Mouse (Mus musculus) kidney, postnatal 0 days (tissue): Measurements from ENCODE around the gene Tfap4. TPM values are rescaled to one million over a fixed set of nuclear protein-coding genes. Genes with fewer than 3 reads are reported as not detected.
"Not testable (repeated sequence)": the region's sequence is repeated elsewhere in the genome, so short reads cannot be mapped to it uniquely, and the experiment has no call there.

Source experiments
- ATAC-seq: fragments of 200-750 bp; cut with Nextera tagmentation; replicated peaks from 2 replicates; pipeline ENCODE4 v1.8.0; 2017; ENCODE audit warnings: low read depth, moderate number of reproducible peaks, moderate TSS enrichment, moderate library complexity; ENCODE audit not compliant: low FRiP score
- DNase-seq: peaks from one replicate; pipeline ENCODE4 v3.0.0-alpha.2; 2016; ENCODE audit warnings: low spot score
- H3K27ac ChIP-seq: fragments of 300-500 bp; sonication (generic); 2 replicates; pipeline ENCODE4 v1.5.1; 2014; ENCODE audit warnings: mild to moderate bottlenecking
- H3K27me3 ChIP-seq: fragments of 300-500 bp; sonication (generic); 2 replicates; pipeline ENCODE4 v1.6.1; 2014; ENCODE audit warnings: low read length, mixed read lengths; ENCODE audit not compliant: insufficient read depth
- H3K36me3 ChIP-seq: fragments of 300-500 bp; sonication (generic); 2 replicates; pipeline ENCODE4 v1.6.1; 2014; ENCODE audit warnings: low read length, mixed read lengths; ENCODE audit not compliant: insufficient read depth
- H3K4me1 ChIP-seq: fragments of 300-500 bp; sonication (generic); replicated peaks from 2 replicates; pipeline ENCODE4 v1.6.1; 2014; ENCODE audit warnings: antibody characterized with exemption, low read length, mixed read lengths; ENCODE audit not compliant: insufficient read depth
- H3K4me2 ChIP-seq: fragments of 300-500 bp; sonication (generic); 2 replicates; pipeline ENCODE4 v1.6.1; 2014; ENCODE audit warnings: mild to moderate bottlenecking, low read length, moderate library complexity, mixed read lengths
- H3K4me3 ChIP-seq: fragments of 300-500 bp; sonication (generic); replicated peaks from 2 replicates; pipeline ENCODE4 v1.5.1; 2014; ENCODE audit warnings: low read depth, low read length
- H3K9ac ChIP-seq: fragments of 300-500 bp; sonication (generic); 2 replicates; pipeline ENCODE4 v1.6.1; 2014; ENCODE audit warnings: low read depth, low read length
- H3K9me3 ChIP-seq: fragments of 300-500 bp; sonication (generic); replicated peaks from 2 replicates; pipeline ENCODE4 v1.6.1; 2016; ENCODE audit warnings: low read length, inconsistent platforms, mixed read lengths
- CTCF ChIP-seq: IDR thresholded peaks from 2 replicates; pipeline ENCODE4 v1.5.1; 2016; ENCODE audit warnings: antibody characterized with exemption, low read depth, mild to moderate bottlenecking, moderate library complexity
- WGBS: fragments of 180-500 bp; shearing (Covaris S2); extraction: QIAGEN DNeasy Blood & Tissue Kit; methylation state at CpG from one replicate; pipeline ENCODE4 v1.1.7; 2014; 5-methylcytosine and 5-hydroxymethylcytosine counted together
- polyA plus RNA-seq: library from polyadenylated mRNA; unstranded; fragments of >200 nt; fragmentation: Nextera tagmentation; extraction: Ambion mirVana; gene quantifications from 2 replicates; pipeline ENCODE4 v1.2.1, GENCODE M21; 2015

The Tfap4 gene
- polyA plus RNA-seq, 1 experiment from 2014 or later: 17.2 TPM

DNA sequence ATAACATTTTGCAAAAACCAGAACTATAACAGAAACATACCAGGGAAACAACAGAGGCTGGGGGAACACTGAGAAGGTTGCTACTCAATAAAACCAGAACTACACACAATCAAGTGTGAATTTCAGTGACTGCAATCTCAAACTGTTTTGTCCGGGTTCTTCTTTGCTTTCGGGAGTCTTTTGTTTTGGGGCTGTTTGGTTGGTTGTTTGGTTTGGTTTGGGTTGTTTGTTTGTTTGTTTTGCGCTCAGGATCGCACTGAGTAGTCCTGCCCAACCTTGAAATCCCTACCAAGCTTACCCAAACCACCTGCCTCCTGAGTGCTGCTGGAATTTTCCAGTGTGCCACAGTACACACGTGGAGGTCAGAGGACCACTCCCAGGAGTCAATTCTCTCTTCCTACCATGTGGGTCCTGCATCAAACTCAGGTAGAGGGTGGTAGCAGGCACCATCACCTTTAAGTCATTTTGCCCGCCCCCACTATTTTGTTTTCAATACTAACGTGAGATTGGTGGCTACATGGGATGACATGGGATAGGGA, 17.3 kb downstream of the Tfap4 start:
- peaks cover 14% of the 10 kb centered on the region; the same call in 1 of the 2 replicates for H3K36me3 ChIP-seq
- H3K4me3 ChIP-seq: no peak overlapping the region
- TF ChIP-seq CTCF: no peak
- DNase-seq (no peak), ATAC-seq (no peak; the same call in 1 of the 2 replicates)
- H3K27me3 ChIP-seq: no peaks in the 10 kb centered on the region
- no peaks in the 10 kb centered on the region for H3K9me3 ChIP-seq
- no peaks in the 10 kb centered on the region for H3K4me1 ChIP-seq
- 34% methylated on average over 7 of the region's 7 CpGs for WGBS
- peak overlapping the region; percentile 31; the same call in 1 of the 2 replicates for H3K9ac ChIP-seq
- H3K4me2 ChIP-seq: peak overlapping the region; percentile 36
- H3K27ac ChIP-seq: no peak overlapping the region

DNA sequence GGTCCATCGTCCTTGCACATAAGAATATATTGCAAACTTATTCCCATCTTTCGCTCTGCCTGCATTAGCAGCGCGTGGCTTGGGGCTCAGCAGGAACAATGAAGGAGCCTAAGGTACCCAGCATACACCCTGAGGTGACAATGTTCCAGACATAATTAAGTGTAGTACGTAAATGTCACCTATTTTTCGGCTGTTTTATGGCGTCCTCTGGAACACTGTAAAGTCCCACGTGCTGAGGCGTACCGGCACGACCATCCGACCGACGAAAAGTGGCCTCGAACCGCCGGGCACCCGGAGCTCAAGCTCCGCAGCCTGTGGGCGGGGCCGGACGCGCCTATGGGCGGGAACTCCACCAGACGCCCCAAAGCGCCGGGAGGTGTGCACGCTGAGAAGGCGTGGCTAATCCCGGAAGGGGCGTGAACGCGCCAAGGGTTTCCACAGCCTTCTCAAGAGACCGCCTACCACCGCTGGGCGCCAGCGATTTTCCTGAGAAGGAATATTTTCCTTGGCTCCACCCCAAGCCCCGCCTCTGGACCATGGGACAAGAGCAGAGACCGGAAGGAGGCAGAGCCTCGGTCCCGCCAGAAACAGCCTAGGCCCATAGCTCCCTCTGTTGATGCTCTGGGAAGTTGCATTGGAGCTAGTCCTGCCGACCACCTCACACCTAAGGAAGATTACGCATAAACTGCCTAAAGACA, 18.0 kb downstream of the Tfap4 start, which contains the start of gene Srl:
TSS of gene Srl (minus strand) at position 316 of the 698 bp plus-strand sequence.
- Histone ChIP-seq H3K27me3 (no peaks in the 10 kb centered on the region), H3K9me3 (no peaks in the 10 kb centered on the region), H3K27ac (peak within 1 kb of the TSS; percentile 36; the same call in 1 of the 2 replicates), H3K36me3 (peaks cover 10% of the 10 kb centered on the region; the same call in 1 of the 2 replicates), H3K4me3 (peak within 1 kb of the TSS; percentile 42), H3K4me1 (no peaks in the 10 kb centered on the region), H3K4me2 (peak within 1 kb of the TSS; percentile 68), H3K9ac (peak within 1 kb of the TSS; percentile 51)
- peak; percentile 94 for TF ChIP-seq CTCF
- WGBS: 1% methylated on average over 43 of the region's 43 CpGs
- DNase-seq: peak; percentile 99
- ATAC-seq: peak; percentile 95

DNA sequence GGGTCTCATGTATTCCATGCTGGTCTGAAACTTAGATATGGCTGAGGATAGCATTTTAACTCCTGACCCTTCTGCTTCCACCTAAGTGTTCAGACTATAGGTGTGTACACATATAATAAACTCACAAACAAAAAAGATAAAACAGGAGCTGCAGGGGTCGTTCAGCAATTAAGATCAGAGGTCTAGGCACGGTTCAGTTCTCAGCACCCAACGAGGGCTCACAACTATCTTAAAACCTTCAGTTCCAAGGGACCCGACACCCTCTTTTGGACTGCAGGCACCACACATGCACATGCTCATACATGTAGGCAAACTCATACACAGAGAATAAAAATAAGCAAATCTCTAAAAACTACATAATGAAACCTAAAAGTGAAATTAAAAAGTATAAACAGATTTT, 18.6 kb downstream of the Tfap4 start:
- WGBS: 65% methylated on average over 4 of the region's 4 CpGs
- Histone ChIP-seq H3K9me3 (no peaks in the 10 kb centered on the region), H3K9ac (no peak overlapping the region), H3K27ac (no peak overlapping the region), H3K4me2 (peak overlapping the region; percentile 68), H3K27me3 (no peaks in the 10 kb centered on the region), H3K4me1 (no peaks in the 10 kb centered on the region), H3K36me3 (peaks cover 8% of the 10 kb centered on the region; the same call in 1 of the 2 replicates), H3K4me3 (peak overlapping the region; percentile 42)
- ATAC-seq (no peak), DNase-seq (no peak)
- no peak for TF ChIP-seq CTCF

DNA sequence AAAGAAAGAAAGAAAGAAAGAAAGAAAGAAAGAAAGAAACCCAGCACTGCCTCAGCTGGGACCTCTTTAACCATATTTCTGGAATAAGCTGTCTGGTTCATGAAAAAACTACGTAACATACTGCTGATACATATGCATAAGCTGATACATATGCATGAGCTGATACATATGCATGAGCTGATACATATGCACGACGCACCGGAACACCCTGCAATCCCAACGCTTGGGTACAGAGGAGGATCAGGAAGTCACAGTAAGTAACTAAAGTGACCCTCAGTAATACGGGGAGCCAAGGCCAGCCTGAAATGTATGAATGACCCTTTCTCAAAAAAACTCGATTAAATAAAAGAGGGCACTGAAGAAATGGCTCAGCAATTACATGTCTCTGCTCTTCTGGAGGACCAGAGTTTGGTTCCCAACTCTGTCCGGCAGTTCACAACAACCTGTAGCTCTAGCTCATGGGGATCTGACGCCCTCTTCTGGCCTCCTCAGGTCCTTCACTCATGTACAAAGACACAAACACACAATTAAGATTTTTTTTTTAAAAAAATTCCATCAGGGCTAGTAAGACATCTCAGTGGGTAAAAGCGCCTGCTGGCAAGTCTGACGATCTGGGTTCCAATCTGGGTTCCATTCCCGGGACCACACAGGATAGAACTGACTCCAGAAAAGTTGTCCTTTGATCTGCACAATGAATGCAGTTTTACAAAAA, 19.4 kb downstream of the Tfap4 start:
- no peak overlapping the region for H3K9ac ChIP-seq
- no peak for DNase-seq
- H3K9me3 ChIP-seq: no peaks in the 10 kb centered on the region
- no peaks in the 10 kb centered on the region for H3K36me3 ChIP-seq
- 0 out of 2 replicates have a peak, but pooled peaks have one; percentile 28 for TF ChIP-seq CTCF
- no peak for ATAC-seq
- H3K4me3 ChIP-seq: no peak overlapping the region
- H3K4me2 ChIP-seq: no peak overlapping the region
- WGBS: 90% methylated on average over 12 of the region's 12 CpGs
- H3K27me3 ChIP-seq: no peaks in the 10 kb centered on the region
- no peak overlapping the region for H3K27ac ChIP-seq
- H3K4me1 ChIP-seq: no peaks in the 10 kb centered on the region

DNA sequence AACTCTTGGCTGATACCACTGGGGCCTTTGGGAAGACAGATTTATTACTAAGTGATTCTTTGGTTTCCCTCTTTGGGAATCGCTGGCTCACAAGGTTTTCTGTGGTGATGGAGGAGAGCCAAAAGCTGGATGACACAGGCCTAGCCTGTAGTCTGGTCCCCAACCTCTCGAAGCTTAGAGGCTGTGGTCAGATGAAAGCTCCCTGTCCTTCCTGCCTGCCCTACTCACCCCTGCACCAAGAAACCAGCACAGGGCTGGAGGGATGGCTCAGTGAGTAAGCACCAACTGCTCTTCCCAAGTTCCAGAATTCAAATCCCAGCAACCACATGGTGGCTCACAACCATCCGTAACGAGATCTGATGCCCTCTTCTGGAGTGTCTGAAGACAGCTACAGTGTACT, 20.1 kb downstream of the Tfap4 start:
- TF ChIP-seq CTCF: no peak
- no peak for DNase-seq

DNA sequence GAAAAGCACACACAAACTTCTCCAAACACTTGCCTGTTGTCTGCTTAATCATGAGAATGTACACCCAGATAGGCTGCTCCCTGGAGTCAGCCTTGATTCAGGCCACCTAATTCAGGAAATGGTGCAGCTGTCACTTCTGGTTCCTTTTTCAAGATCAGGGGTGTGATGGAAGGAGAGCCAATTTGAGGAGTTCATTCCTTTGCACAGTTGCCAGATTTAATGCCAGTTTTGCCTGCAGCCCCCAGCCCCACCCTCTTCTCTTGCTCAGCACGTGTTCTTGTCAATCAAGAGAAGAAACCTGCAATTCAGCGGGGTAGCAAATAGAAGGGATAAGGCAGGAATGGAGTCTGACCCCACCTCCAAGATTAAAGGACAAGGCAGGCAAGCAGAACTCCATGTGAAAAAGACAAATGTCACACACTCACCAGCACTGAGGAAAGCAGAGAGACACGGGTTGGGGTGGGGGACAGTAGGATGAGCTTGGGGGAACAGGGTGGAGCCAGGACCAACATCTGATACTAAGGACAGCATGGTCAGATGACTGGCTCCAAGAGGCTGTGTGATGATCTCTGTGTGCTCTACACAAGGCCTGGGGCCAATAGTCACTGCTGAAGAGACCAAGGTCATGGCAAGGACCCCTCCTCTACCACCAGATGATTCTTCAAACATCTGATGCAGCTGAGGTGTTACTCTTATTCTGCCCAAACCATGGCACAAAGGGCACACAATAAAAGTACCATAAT, 21.9 kb downstream of the Tfap4 start:
- no peak overlapping the region for H3K27ac ChIP-seq
- H3K36me3 ChIP-seq: no peaks in the 10 kb centered on the region
- H3K4me2 ChIP-seq: no peak overlapping the region
- H3K9me3 ChIP-seq: no peaks in the 10 kb centered on the region
- ATAC-seq (no peak), DNase-seq (no peak)
- WGBS: 59% methylated on average over 3 of the region's 3 CpGs
- no peak overlapping the region for H3K4me3 ChIP-seq
- TF ChIP-seq CTCF: no peak
- H3K9ac ChIP-seq: no peak overlapping the region
- no peaks in the 10 kb centered on the region for H3K27me3 ChIP-seq
- H3K4me1 ChIP-seq: no peaks in the 10 kb centered on the region

More for the DNA sequence above, 20.1 kb downstream of the Tfap4 start:
- Histone ChIP-seq H3K27me3 (no peaks in the 10 kb centered on the region), H3K9me3 (no peaks in the 10 kb centered on the region), H3K9ac (no peak overlapping the region), H3K27ac (no peak overlapping the region), H3K4me1 (no peaks in the 10 kb centered on the region), H3K4me2 (no peak overlapping the region), H3K4me3 (no peak overlapping the region), H3K36me3 (no peaks in the 10 kb centered on the region)
- WGBS: 78% methylated on average over 4 of the region's 4 CpGs
- ATAC-seq: no peak

DNA sequence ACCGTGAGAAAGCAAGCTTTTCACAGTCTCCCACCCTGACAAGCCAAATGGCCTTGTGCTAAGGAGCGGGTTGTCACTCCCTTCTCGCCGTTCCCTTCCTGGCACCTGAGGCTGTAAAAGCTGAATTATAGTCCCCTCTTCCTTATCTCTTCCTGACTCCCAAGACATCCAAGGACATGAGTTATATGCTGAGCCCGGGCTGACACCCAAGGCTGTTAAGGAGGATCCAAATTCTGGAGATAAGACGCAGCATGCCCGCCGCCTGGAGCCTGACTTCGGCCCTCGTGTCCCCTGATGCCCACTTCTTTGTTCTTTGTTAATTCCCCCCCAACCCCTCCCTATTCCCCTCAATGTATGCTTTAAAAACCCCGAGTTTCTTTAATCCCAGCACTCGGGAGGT, 32.3 kb downstream of the Tfap4 start:
- WGBS: 80% methylated on average over 12 of the region's 12 CpGs
- not testable (repeated sequence) for ATAC-seq, H3K4me1 ChIP-seq, H3K4me2 ChIP-seq, H3K27me3 ChIP-seq, H3K27ac ChIP-seq, H3K9ac ChIP-seq, H3K9me3 ChIP-seq, H3K4me3 ChIP-seq, H3K36me3 ChIP-seq, DNase-seq
